Mouse (Mus musculus) forebrain, embryonic 10.5 days (tissue): ENCODE results near the gene Ablim1. TPM values are rescaled to one million over a fixed set of nuclear protein-coding genes. Genes with fewer than 3 reads are reported as not detected.

Experiments used
- DNase-seq: peaks from one replicate; pipeline ENCODE4 v3.0.0-alpha.2; 2017; ENCODE audit warnings: low spot score; ENCODE audit errors: extremely low spot score
- H3K27ac ChIP-seq: fragments of 300-500 bp; sonication (generic); 2 replicates; pipeline ENCODE4 v1.5.1; 2016; ENCODE audit warnings: mild to moderate bottlenecking
- H3K27me3 ChIP-seq: fragments of 300-500 bp; sonication (generic); 2 replicates; pipeline ENCODE4 v1.6.1; 2016; ENCODE audit warnings: mild to moderate bottlenecking; ENCODE audit not compliant: poor library complexity, severe bottlenecking
- H3K36me3 ChIP-seq: fragments of 300-500 bp; sonication (generic); replicated peaks from 2 replicates; pipeline ENCODE4 v1.6.1; 2016; ENCODE audit warnings: mild to moderate bottlenecking, moderate library complexity
- H3K4me1 ChIP-seq: fragments of 300-500 bp; sonication (generic); 2 replicates; pipeline ENCODE4 v1.6.1; 2016
- H3K4me3 ChIP-seq: fragments of 300-500 bp; sonication (generic); 2 replicates; pipeline ENCODE4 v1.5.1; 2016; ENCODE audit warnings: mild to moderate bottlenecking, moderate library complexity
- H3K9me3 ChIP-seq: fragments of 300-500 bp; sonication (generic); 2 replicates; pipeline ENCODE4 v1.6.1; 2016; ENCODE audit warnings: mild to moderate bottlenecking, moderate library complexity
- WGBS: fragments of 180-500 bp; shearing (Covaris S2); methylation state at CpG from one replicate; pipeline ENCODE4 v1.1.7; 2016; 5-methylcytosine and 5-hydroxymethylcytosine counted together
- polyA plus RNA-seq: library from polyadenylated mRNA; unstranded; fragments of >200 nt; fragmentation: Nextera tagmentation; extraction: Ambion mirVana; gene quantifications from 2 replicates; pipeline ENCODE4 v1.2.1, GENCODE M21; 2016

The Ablim1 gene
- polyA plus RNA-seq, 1 experiment from 2014 or later: 21.0 TPM

GRCm38 (mm10) chr19:57217161-57217560, 97.6 kb downstream of the Ablim1 start:
- Histone ChIP-seq H3K36me3 (no peaks in the 10 kb centered on the region), H3K27ac (no peak overlapping the region), H3K9me3 (no peaks in the 10 kb centered on the region), H3K4me3 (no peak overlapping the region), H3K27me3 (no peaks in the 10 kb centered on the region), H3K4me1 (peaks cover 26% of the 10 kb centered on the region)
- DNase-seq: no peak
- 76% methylated on average over 4 of the region's 4 CpGs for WGBS

- DNase-seq: no peak
- no peak overlapping the region for H3K4me3 ChIP-seq
Observed at GRCm38 (mm10) chr19:57215527-57215926, 99.2 kb downstream of the Ablim1 start.

GRCm38 (mm10) chr19:57212406-57212805, 102.3 kb downstream of the Ablim1 start:
- Histone ChIP-seq H3K27ac (no peak overlapping the region), H3K36me3 (no peaks in the 10 kb centered on the region), H3K4me3 (no peak overlapping the region), H3K4me1 (peaks cover 12% of the 10 kb centered on the region), H3K9me3 (no peaks in the 10 kb centered on the region), H3K27me3 (no peaks in the 10 kb centered on the region)
- DNase-seq: no peak
- 84% methylated on average over 2 of the region's 2 CpGs for WGBS

More at GRCm38 (mm10) chr19:57215527-57215926, 99.2 kb downstream of the Ablim1 start:
- Histone ChIP-seq H3K27ac (no peak overlapping the region), H3K36me3 (no peaks in the 10 kb centered on the region), H3K27me3 (no peaks in the 10 kb centered on the region), H3K4me1 (peaks cover 13% of the 10 kb centered on the region), H3K9me3 (no peaks in the 10 kb centered on the region)
- WGBS: 86% methylated on average over 8 of the region's 8 CpGs

GRCm38 (mm10) chr19:57211444-57212111, 103.1 kb downstream of the Ablim1 start:
- Histone ChIP-seq H3K27ac (no peak overlapping the region), H3K9me3 (no peaks in the 10 kb centered on the region), H3K4me3 (no peak overlapping the region), H3K4me1 (peaks cover 7% of the 10 kb centered on the region; the same call in 1 of the 2 replicates), H3K27me3 (no peaks in the 10 kb centered on the region), H3K36me3 (no peaks in the 10 kb centered on the region)
- 86% methylated on average over 15 of the region's 15 CpGs for WGBS
- no peak for DNase-seq

- 91% methylated on average over 2 of the region's 2 CpGs for WGBS
- DNase-seq: no peak
- H3K27ac ChIP-seq: no peak overlapping the region
- peaks cover 7% of the 10 kb centered on the region; the same call in 1 of the 2 replicates for H3K4me1 ChIP-seq
- H3K9me3 ChIP-seq: no peaks in the 10 kb centered on the region
- no peaks in the 10 kb centered on the region for H3K27me3 ChIP-seq
- no peaks in the 10 kb centered on the region for H3K36me3 ChIP-seq
- H3K4me3 ChIP-seq: no peak overlapping the region
Observed at GRCm38 (mm10) chr19:57210924-57211323, 103.8 kb downstream of the Ablim1 start.

- no peak for DNase-seq
- H3K4me3 ChIP-seq: no peak overlapping the region
- H3K36me3 ChIP-seq: no peaks in the 10 kb centered on the region
- H3K27ac ChIP-seq: no peak overlapping the region
- peaks cover 25% of the 10 kb centered on the region for H3K4me1 ChIP-seq
- no peaks in the 10 kb centered on the region for H3K9me3 ChIP-seq
- WGBS: 75% methylated on average over 7 of the region's 7 CpGs
- peaks cover under 1% of the 10 kb centered on the region; the same call in 1 of the 2 replicates for H3K27me3 ChIP-seq
Observed at GRCm38 (mm10) chr19:57204101-57204500, 110.6 kb downstream of the Ablim1 start.

- no peak for DNase-seq
- no peaks in the 10 kb centered on the region for H3K36me3 ChIP-seq
- H3K27me3 ChIP-seq: peaks cover 16% of the 10 kb centered on the region
- no peak overlapping the region for H3K27ac ChIP-seq
- WGBS: 86% methylated on average over 1 of the region's 1 CpGs
- no peak overlapping the region for H3K4me3 ChIP-seq
- peaks cover 41% of the 10 kb centered on the region for H3K4me1 ChIP-seq
- H3K9me3 ChIP-seq: no peaks in the 10 kb centered on the region
Observed at GRCm38 (mm10) chr19:57202554-57202953, 112.2 kb downstream of the Ablim1 start.

GRCm38 (mm10) chr19:57201090-57201483, 113.6 kb downstream of the Ablim1 start:
- Histone ChIP-seq H3K4me1 (peaks cover 52% of the 10 kb centered on the region), H3K4me3 (no peak overlapping the region), H3K36me3 (no peaks in the 10 kb centered on the region), H3K27ac (no peak overlapping the region), H3K27me3 (peaks cover 31% of the 10 kb centered on the region), H3K9me3 (no peaks in the 10 kb centered on the region)
- WGBS: 87% methylated on average over 8 of the region's 8 CpGs
- DNase-seq: no peak

- Histone ChIP-seq H3K27ac (no peak overlapping the region), H3K4me1 (peaks cover 52% of the 10 kb centered on the region), H3K36me3 (no peaks in the 10 kb centered on the region), H3K27me3 (peaks cover 36% of the 10 kb centered on the region), H3K9me3 (no peaks in the 10 kb centered on the region), H3K4me3 (no peak overlapping the region)
- WGBS: 62% methylated on average over 12 of the region's 12 CpGs
- no peak for DNase-seq
Observed at GRCm38 (mm10) chr19:57200477-57201089, 114.1 kb downstream of the Ablim1 start.

- peaks cover 48% of the 10 kb centered on the region for H3K27me3 ChIP-seq
- peaks cover 51% of the 10 kb centered on the region for H3K4me1 ChIP-seq
- H3K9me3 ChIP-seq: no peaks in the 10 kb centered on the region
- H3K4me3 ChIP-seq: no peak overlapping the region
- H3K36me3 ChIP-seq: no peaks in the 10 kb centered on the region
- no peak overlapping the region for H3K27ac ChIP-seq
- WGBS: 73% methylated on average over 6 of the region's 6 CpGs
- no peak for DNase-seq
Observed at GRCm38 (mm10) chr19:57199361-57199760, 115.4 kb downstream of the Ablim1 start.

- no peak overlapping the region for H3K27ac ChIP-seq
- no peaks in the 10 kb centered on the region for H3K9me3 ChIP-seq
- no peaks in the 10 kb centered on the region for H3K36me3 ChIP-seq
- no peak for DNase-seq
- peaks cover 47% of the 10 kb centered on the region for H3K4me1 ChIP-seq
- H3K4me3 ChIP-seq: no peak overlapping the region
- 80% methylated on average over 12 of the region's 12 CpGs for WGBS
- peaks cover 48% of the 10 kb centered on the region for H3K27me3 ChIP-seq
Observed at GRCm38 (mm10) chr19:57198531-57198930, 116.2 kb downstream of the Ablim1 start.

- Histone ChIP-seq H3K36me3 (no peaks in the 10 kb centered on the region), H3K27me3 (peaks cover 48% of the 10 kb centered on the region), H3K27ac (0 out of 2 replicates have a peak overlapping the region, but pooled peaks have one; percentile 68), H3K4me3 (peak overlapping the region; percentile 58; the same call in 1 of the 2 replicates), H3K9me3 (no peaks in the 10 kb centered on the region), H3K4me1 (peaks cover 47% of the 10 kb centered on the region)
- 63% methylated on average over 5 of the region's 5 CpGs for WGBS
- DNase-seq: no peak
Observed at GRCm38 (mm10) chr19:57198029-57198428, 116.7 kb downstream of the Ablim1 start.
